ENCODE assay signal across 13 mouse cellular contexts in genomic region chr13:62617449-62617848, GRCm38 (mm10). TPM values are rescaled to one million over a fixed set of nuclear protein-coding genes. Genes with fewer than 3 reads are reported as not detected.
"Had no signal": no experiment of that assay in that cellular context is flagged by ENCODE, and none has a peak within 500 bp of the region (broad histone marks: within the 10 kb centered on the region; RNA-seq: fewer than 3 reads in every experiment).

No protein-coding gene starts in this region.

RNA-seq across cellular contexts. Expression of gene 6720489N17Rik, which starts 6.5 kb away (rescaled TPM):
- polyA plus RNA-seq: small intestine, adult 2 months; testis, adult 2 months had no signal

RNA-seq across cellular contexts. Expression of gene Zfp935, which starts 59.1 kb away (rescaled TPM):
- total RNA-seq: neutrophil, adult 5-6 weeks had no signal
- polyA plus RNA-seq: neural tube, embryonic 13.5 days; neural tube, embryonic 14.5 days; neural tube, embryonic 15.5 days; small intestine, adult 2 months; spleen, adult 2 months; stomach, embryonic 15.5 days; stomach, embryonic 16.5 days; stomach, postnatal 0 days; testis, adult 2 months; thymus, adult 2 months; thymus, postnatal 0 days; urinary bladder, adult 2 months had no signal
